Mouse (Mus musculus) kidney, adult 2 months (tissue): ENCODE measurements around the gene D630045J12Rik.

Source experiments
- CTCF ChIP-seq: fragments of 200-500 bp; conservative IDR thresholded peaks from 2 replicates; pipeline ENCODE4 v1.5.1; 2011; ENCODE audit warnings: low read depth, mild to moderate bottlenecking, control low read depth, low read length, moderate library complexity, mixed read lengths; ENCODE audit not compliant: insufficient read depth, insufficient read length
- POLR2A ChIP-seq: fragments of 200-500 bp; IDR thresholded peaks from one replicate; pipeline ENCODE4 v1.6.1; 2011; ENCODE audit warnings: low read depth, low read length, control low read depth

DNA sequence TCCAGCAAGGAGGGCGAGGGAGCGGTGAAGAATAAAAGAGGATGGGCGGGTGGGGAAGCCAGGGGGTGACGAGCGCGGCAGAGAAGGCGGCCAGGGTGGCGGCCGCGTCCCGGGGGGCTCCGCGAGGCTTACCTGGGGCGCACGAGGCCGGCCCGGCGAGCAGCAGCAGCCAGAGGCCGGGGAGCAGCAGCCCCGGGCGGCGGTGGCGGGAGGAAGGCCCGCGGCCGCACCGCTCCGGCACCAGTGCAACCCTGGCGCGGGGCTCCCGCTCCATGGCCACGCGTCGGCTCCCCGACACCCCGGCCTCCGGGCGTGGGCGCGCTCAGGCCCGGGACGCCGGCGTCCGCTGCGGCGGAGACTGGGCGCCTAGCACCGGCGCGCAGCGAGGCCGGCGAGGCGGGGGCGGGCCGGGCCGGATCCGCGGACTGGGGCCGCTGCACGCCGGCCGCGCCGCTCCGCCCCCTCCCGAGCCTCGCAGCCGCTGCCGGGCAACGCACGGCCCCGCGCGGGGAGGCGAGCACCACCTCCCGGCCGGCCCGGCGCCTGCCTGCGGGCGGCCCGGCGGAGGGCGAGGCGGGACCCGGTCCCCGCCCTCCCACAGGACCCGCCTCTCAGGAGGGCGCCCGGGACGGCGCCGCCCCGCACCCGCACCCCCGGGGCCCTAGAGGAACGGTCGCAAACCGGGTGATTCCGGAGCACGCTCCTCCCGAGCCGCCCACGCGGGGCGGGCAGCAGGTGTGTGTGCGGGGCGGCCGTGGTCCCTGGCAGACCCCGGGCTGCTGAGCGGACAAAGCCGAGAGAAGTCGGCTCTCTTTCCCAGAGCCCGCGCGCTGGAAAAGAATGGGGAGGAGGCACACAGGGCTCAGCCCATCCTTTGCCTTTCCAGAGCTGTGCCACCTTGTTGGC is at the start of gene D630045J12Rik:
- TF ChIP-seq CTCF = peak; percentile 30
- no peak for TF ChIP-seq POLR2A
